Mouse (Mus musculus): ENCODE measurements around the gene Rnf39.
"Not testable (repeated sequence)": the region's sequence is repeated elsewhere in the genome, so short reads cannot be mapped to it uniquely, and the experiment has no call there.

Gene Rnf39

GRCm38 (mm10) chr17:36982253-36983155, 39.8 kb downstream of the Rnf39 start:
- DNase-seq: no peak

DNA sequence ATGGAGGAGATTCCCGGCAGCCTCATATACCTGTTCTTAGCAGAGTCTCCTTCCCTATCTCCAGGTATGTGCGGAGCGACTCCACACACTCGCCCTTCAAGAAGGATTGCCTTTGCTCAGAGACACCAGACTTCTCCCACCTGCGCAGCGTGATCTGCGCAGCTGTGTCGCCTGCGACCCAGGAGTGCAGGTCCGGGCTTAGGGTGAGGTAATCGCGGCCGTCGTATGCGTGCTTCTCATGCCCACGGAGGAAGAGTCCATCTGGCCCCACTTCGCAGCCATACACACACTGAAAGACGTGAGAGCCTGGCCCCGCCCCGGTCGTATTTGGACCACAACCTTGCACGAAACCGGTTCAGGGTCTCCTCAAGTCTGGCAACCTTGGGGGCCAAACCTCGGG, 45.8 kb downstream of the Rnf39 start:
- DNase-seq: no peak

- DNase-seq: no peak
These were observed 46.7 kb downstream of the Rnf39 start, which contains the start of gene H2-M5 for GRCm38 (mm10) chr17:36989437-36989836. Gene H2-M5, minus strand, starts transcription at chr17:36989537.

DNA sequence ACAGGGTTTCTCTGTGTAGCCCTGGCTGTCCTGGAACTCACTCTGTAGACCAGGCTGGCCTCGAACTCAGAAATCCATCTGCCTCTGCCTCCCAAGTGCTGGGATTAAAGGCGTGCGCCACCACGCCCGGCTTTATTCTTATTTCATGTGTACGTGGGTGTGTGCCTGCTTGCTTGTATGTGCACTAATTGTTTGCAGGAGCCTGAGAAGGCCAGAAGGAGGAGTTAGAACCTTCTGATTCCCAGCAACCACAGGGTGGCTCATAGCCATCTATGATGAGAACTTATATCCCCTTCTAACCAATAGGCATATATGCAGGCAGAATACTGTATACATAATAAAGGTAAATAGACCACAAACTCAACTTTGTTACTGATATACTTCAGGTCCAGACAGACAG, 47.9 kb downstream of the Rnf39 start:
- not testable (repeated sequence) for DNase-seq

- DNase-seq: no peak
These were observed 49.8 kb downstream of the Rnf39 start for GRCm38 (mm10) chr17:36992336-36993104.

- no peak for DNase-seq
These were observed 51.1 kb downstream of the Rnf39 start for GRCm38 (mm10) chr17:36993770-36994325.

- no peak for DNase-seq
These were observed 51.8 kb downstream of the Rnf39 start for GRCm38 (mm10) chr17:36994528-36994927.

DNA sequence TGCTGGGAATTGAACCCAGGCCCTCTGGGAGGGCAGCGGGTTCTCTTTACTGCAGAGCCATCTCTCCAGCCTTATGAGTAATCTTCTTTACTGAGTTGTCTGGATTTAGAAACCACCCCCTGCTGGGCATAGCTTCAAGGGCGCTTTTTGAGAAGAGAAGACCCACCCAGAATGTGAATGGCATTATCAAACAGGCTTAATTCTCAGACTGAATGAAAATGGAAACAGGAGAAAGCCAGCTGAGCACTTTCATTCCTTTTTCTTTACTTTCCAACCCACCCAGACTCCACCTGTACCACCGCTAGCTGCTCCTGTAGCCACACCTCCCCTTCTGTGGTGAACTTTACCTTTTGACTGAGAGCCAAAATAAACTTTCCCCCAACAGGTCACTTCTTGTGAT, 52.7 kb downstream of the Rnf39 start:
- DNase-seq: no peak

DNA sequence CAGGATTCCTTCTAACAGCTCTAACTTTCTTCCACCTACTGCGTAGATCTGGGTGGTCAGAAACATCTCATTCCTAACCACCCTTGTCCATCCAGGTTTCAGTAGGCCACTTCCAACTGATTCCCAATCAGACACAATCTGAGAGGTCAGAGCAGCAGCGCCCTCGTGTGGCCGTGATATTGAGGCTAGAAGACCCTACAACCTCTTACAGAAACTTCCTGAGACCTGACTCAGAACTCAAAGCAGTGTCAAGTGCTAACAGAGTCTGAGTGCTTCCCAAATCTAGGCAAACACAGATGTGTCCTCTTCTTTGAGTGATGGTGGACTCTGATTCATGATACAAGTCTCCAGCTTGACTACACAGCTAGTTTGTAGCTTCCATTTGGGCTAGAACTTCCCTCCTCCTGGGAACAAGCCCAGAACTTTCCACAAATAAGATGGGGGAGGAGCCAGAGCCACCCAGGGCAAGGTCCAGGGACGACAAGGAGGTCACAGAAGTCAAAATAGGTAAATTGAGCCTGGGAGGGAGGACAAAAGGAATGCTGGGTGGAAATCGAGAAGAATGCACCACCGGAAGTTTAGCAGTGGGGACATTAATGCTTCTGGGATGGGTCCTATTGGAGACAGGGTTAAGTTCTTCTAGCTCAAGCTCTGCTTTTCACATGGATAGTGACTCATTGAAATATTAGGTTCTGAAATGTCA, 54.5 kb downstream of the Rnf39 start:
- peak; percentile 55 for DNase-seq
